Mouse (Mus musculus) spleen, adult 10 weeks (tissue): Measurements from ENCODE around the gene Gpr101. TPM values are rescaled to one million over a fixed set of nuclear protein-coding genes. Genes with fewer than 3 reads are reported as not detected.

ENCODE experiments used
- polyA plus RNA-seq: library from polyadenylated mRNA; stranded (reverse); fragments of 350-450 nt; fragmentation: Illumina TruSeq; extraction: RNeasy Lipid Tissue Mini Kit (QIAGEN cat#74804); gene quantifications from one replicate; pipeline ENCODE4 v1.2.3, GENCODE M21; 2015; ENCODE audit warnings: low replicate concordance; ENCODE audit not compliant: insufficient read depth

The Gpr101 gene
- polyA plus RNA-seq, result not detected

GRCm38 (mm10) chrX:57503634-57504033 lies at the start of gene Gpr101:
Gene Gpr101, minus strand, starts transcription at chrX:57503757.

Other genes with a start within 250 kb of the Gpr101 start
- gene Arhgef6, start 165.0 kb downstream of the Gpr101 start, polyA plus RNA-seq, result 158 TPM
- gene Rbmx, start 110.7 kb downstream of the Gpr101 start, polyA plus RNA-seq, result 115 TPM
- gene Gm364, start 94.6 kb downstream of the Gpr101 start, polyA plus RNA-seq, result not detected